Mouse (Mus musculus) T-helper 17 cell (primary cell): ENCODE measurements around the gene Iqsec3.

Source experiments
- in situ Hi-C, 2 experiments: fragments of 300-600 bp; cut with MboI, MseI; formaldehyde crosslinking; loops; 1 replicate in 1 of 2; 2 replicates in 1 of 2; pipeline ENCODE4 v1.15.1; 2025; ENCODE audit warnings: high pct_unique_total_duplicates in 2 of 2

Iqsec3 gene

GRCm38 (mm10) chr6:121454549-121455494 is 18.7 kb downstream of the Iqsec3 start:
- in situ Hi-C loops = no loop called here

- in situ Hi-C loops = no loop called here
Observed at GRCm38 (mm10) chr6:121453776-121454175, 19.7 kb downstream of the Iqsec3 start.

- in situ Hi-C loops = no loop called here
Observed at GRCm38 (mm10) chr6:121451703-121452102, 21.8 kb downstream of the Iqsec3 start.

- in situ Hi-C loops = no loop called here
Observed at GRCm38 (mm10) chr6:121440696-121441220, 32.7 kb downstream of the Iqsec3 start.

GRCm38 (mm10) chr6:121424830-121425229 is 48.6 kb downstream of the Iqsec3 start:
- in situ Hi-C loops = no loop called here

GRCm38 (mm10) chr6:121424403-121424802 is 49.1 kb downstream of the Iqsec3 start:
- in situ Hi-C loops = no loop called here

- in situ Hi-C loops = no loop called here
Observed at GRCm38 (mm10) chr6:121412558-121413297, 60.8 kb downstream of the Iqsec3 start.

GRCm38 (mm10) chr6:121407571-121408011 is 65.9 kb downstream of the Iqsec3 start:
- in situ Hi-C loops = no loop called here

GRCm38 (mm10) chr6:121405311-121405710 is 68.2 kb downstream of the Iqsec3 start:
- in situ Hi-C loops = no loop called here

- in situ Hi-C loops = no loop called here
Observed at GRCm38 (mm10) chr6:121402661-121403244, 70.7 kb downstream of the Iqsec3 start.

- in situ Hi-C loops = no loop called here
Observed at GRCm38 (mm10) chr6:121401826-121402660, 71.4 kb downstream of the Iqsec3 start.

GRCm38 (mm10) chr6:121401140-121401539 is 72.3 kb downstream of the Iqsec3 start:
- in situ Hi-C loops = no loop called here

- in situ Hi-C loops = no loop called here
Observed at GRCm38 (mm10) chr6:121392610-121393252, 80.7 kb downstream of the Iqsec3 start.

GRCm38 (mm10) chr6:121385397-121385796 is 88.1 kb downstream of the Iqsec3 start:
- in situ Hi-C loops = no loop called here

- in situ Hi-C loops = no loop called here
Observed at GRCm38 (mm10) chr6:121382071-121382470, 91.4 kb downstream of the Iqsec3 start.

- in situ Hi-C loops = no loop called here
Observed at GRCm38 (mm10) chr6:121380576-121380975, 92.9 kb downstream of the Iqsec3 start.

- in situ Hi-C loops = loop anchor here in 1 of 2 experiments (10.0 kb wide), 1 partner anchor 403 kb away; no protein-coding TSS in a partner anchor
Observed at GRCm38 (mm10) chr6:121378256-121378655, 95.2 kb downstream of the Iqsec3 start.

GRCm38 (mm10) chr6:121376159-121376558 is 97.3 kb downstream of the Iqsec3 start:
- in situ Hi-C loops = loop anchor here in 1 of 2 experiments (10.0 kb wide), 1 partner anchor 401 kb away; no protein-coding TSS in a partner anchor

GRCm38 (mm10) chr6:121371197-121371980 is 102.1 kb downstream of the Iqsec3 start:
- in situ Hi-C loops = loop anchor here in 1 of 2 experiments (10.0 kb wide), 1 partner anchor 397 kb away; no protein-coding TSS in a partner anchor
